Mouse (Mus musculus) hindbrain, embryonic 13.5 days (tissue): ENCODE data around the gene Cyth3. TPM values are rescaled to one million over a fixed set of nuclear protein-coding genes. Genes with fewer than 3 reads are reported as not detected.

Experiments
- ATAC-seq: fragments of 200-750 bp; cut with Nextera tagmentation; 2 replicates; pipeline ENCODE4 v1.8.0; 2017; ENCODE audit warnings: moderate TSS enrichment; ENCODE audit not compliant: low FRiP score
- H3K27ac ChIP-seq: fragments of 300-500 bp; sonication (generic); 2 replicates; pipeline ENCODE4 v1.5.1; 2015; ENCODE audit warnings: inconsistent platforms, mild to moderate bottlenecking, moderate library complexity
- H3K27me3 ChIP-seq: fragments of 300-500 bp; sonication (generic); 2 replicates; pipeline ENCODE4 v1.6.1; 2015; ENCODE audit warnings: mild to moderate bottlenecking, inconsistent platforms
- H3K36me3 ChIP-seq: fragments of 300-500 bp; sonication (generic); 2 replicates; pipeline ENCODE4 v1.6.1; 2015; ENCODE audit warnings: mild to moderate bottlenecking, inconsistent platforms
- H3K4me1 ChIP-seq: fragments of 300-500 bp; sonication (generic); replicated peaks from 2 replicates; pipeline ENCODE4 v1.6.1; 2015; ENCODE audit warnings: inconsistent platforms
- H3K4me2 ChIP-seq: fragments of 300-500 bp; sonication (generic); 2 replicates; pipeline ENCODE4 v1.6.1; 2015; ENCODE audit warnings: inconsistent platforms, mild to moderate bottlenecking, moderate library complexity
- H3K4me3 ChIP-seq: fragments of 300-500 bp; sonication (generic); 2 replicates; pipeline ENCODE4 v1.5.1; 2015; ENCODE audit warnings: mild to moderate bottlenecking, inconsistent platforms
- H3K9ac ChIP-seq: fragments of 300-500 bp; sonication (generic); 2 replicates; pipeline ENCODE4 v1.6.1; 2015; ENCODE audit warnings: mild to moderate bottlenecking, inconsistent platforms
- H3K9me3 ChIP-seq: fragments of 300-500 bp; sonication (generic); 2 replicates; pipeline ENCODE4 v1.6.1; 2016; ENCODE audit warnings: inconsistent platforms
- WGBS: fragments of 180-500 bp; shearing (Covaris S2); methylation state at CpG from one replicate; pipeline ENCODE4 v1.1.7; 2015; 5-methylcytosine and 5-hydroxymethylcytosine counted together
- polyA plus RNA-seq: library from polyadenylated mRNA; unstranded; fragments of >200 nt; fragmentation: Nextera tagmentation; extraction: Ambion mirVana; gene quantifications from 2 replicates; pipeline ENCODE4 v1.2.1, GENCODE M21; 2015

Gene Cyth3
- polyA plus RNA-seq, 1 experiment from 2014 or later, result 34.2 TPM

GRCm38 (mm10) chr5:143757755-143758443 lies 135.7 kb downstream of the Cyth3 start:
- Histone ChIP-seq H3K4me2 (peak overlapping the region; percentile 60), H3K4me1 (peaks cover 17% of the 10 kb centered on the region), H3K27ac (peak overlapping the region; percentile 63; the same call in 1 of the 2 replicates), H3K9ac (peak overlapping the region; percentile 74), H3K4me3 (peak overlapping the region; percentile 44), H3K36me3 (no peaks in the 10 kb centered on the region), H3K27me3 (peaks cover 26% of the 10 kb centered on the region; the same call in 1 of the 2 replicates), H3K9me3 (no peaks in the 10 kb centered on the region)
- 20% methylated on average over 28 of the region's 28 CpGs for WGBS
- peak; percentile 97 for ATAC-seq

GRCm38 (mm10) chr5:143759554-143759953 lies 137.3 kb downstream of the Cyth3 start:
- H3K27ac ChIP-seq, result no peak overlapping the region
- peaks cover 17% of the 10 kb centered on the region for H3K4me1 ChIP-seq
- H3K36me3 ChIP-seq, result peaks cover 6% of the 10 kb centered on the region; the same call in 1 of the 2 replicates
- H3K4me2 ChIP-seq, result peak overlapping the region; percentile 60
- no peak for ATAC-seq
- peak overlapping the region; percentile 74 for H3K9ac ChIP-seq
- H3K27me3 ChIP-seq, result peaks cover 14% of the 10 kb centered on the region; the same call in 1 of the 2 replicates
- no peaks in the 10 kb centered on the region for H3K9me3 ChIP-seq
- 92% methylated on average over 8 of the region's 8 CpGs for WGBS
- 0 out of 2 replicates have a peak overlapping the region, but pooled peaks have one; percentile 44 for H3K4me3 ChIP-seq

Other genes starting within 250 kb of the Cyth3 start
- gene Kdelr2, start 218.6 kb upstream of the Cyth3 start, polyA plus RNA-seq, result 150 TPM in 2 replicates
- 18.2 and 18.3 TPM in 2 replicates for gene Daglb, start 157.9 kb upstream of the Cyth3 start, polyA plus RNA-seq
- 390 and 391 TPM in 2 replicates for gene Rac1, start 94.4 kb upstream of the Cyth3 start, polyA plus RNA-seq
- gene Usp42, start 109.8 kb downstream of the Cyth3 start, polyA plus RNA-seq, result 28.6 and 29.3 TPM in 2 replicates
- 45.5 and 50.3 TPM in 2 replicates for gene Eif2ak1, start 195.3 kb downstream of the Cyth3 start, polyA plus RNA-seq